Mouse (Mus musculus): ENCODE data around the gene Osm.
A peak's percentile ranks its signal among the peaks of the same experiment; 100 is the strongest.

Osm gene

DNA sequence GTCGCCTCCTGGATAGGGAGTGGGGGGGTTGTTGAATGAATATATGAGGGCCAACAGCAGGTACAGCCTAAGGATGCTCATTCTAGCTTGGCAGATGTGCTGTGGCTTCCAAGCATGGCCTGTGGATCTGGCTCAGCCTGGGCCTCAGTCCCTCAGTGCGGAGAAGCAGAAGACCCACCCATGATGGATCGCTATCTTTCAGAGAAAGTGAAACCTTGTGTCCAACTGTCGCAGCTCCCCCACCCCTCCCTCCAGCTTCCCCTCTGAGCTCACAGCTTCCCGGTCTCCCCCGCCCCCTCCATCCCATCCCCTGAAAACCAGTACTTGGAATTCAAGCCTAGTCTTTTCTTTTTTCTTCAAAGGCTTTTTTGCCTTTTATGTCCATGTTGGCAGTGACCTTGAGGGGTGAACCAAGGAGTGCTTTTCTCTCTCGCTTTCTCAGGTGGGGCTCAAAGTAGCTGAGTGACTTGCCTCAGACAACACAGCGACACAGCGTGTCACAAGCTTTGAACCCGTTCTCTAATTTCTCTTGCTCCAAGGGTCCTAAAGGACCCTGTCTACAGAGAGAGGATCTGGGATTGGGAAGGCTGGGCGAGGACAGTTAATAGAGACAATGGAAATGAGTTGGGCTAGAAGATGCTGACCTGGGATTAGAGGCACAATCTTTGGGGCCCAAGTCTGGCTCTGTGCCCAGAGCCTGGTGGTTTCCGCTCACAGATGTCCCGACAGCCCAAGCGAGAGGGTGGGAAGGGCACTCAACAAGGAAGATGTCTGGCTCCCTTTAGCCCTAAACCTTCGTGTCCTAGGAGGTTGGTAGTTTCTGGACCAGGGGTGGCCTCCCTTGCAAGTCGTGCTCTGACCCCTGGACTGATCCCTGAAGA lies at the start of gene Osm:
Gene Osm (plus strand): TSS at position 756 of the 881 bp plus-strand sequence.
- DNase-seq (ENCODE audit: low spot score in 2 of 2), result no peak

DNA sequence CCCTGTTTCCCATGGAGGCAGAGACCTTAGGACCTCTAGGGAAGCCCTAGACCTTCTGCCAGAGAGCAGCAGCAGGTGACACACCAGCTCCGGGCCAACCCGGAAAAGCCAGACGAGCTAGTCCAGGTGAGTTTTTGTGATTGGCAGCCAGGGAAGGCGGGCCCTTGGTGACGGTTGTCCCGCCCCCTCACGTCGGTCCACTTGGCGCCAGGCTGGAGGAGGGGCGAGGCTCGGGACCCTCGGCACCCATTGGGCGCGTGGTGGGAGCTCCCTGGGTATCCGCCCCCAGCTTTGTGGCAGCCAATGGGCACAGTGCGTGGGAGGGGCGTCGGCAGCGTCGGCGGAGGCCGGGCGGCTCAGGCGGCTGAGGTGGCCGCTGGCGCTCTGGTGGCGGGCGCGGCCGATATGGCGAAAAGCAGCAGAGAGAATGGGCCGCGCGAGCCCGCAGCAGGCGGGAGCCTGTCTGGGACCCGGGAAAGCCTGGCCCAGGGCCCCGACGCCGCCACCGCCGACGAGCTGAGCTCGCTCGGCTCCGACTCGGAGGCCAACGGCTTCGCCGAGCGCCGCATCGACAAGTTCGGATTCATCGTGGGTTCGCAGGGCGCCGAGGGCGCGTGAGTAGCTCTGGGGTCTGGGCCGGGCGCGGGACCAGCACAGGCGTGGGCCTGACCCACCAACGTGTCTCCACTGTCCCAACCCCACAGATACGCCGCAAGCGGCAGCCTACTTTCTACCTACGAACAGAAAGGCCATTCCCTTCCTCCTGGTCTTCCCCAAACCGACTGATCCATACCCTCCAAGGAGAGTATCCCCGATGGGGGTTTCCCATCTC lies 49.5 kb upstream of the Osm start, which contains the start of gene Tbc1d10a:
Gene Tbc1d10a (plus strand): TSS at position 304 of the 832 bp plus-strand sequence.
- DNase-seq (ENCODE audit: low spot score in 2 of 2), result peak; percentile 97

DNA sequence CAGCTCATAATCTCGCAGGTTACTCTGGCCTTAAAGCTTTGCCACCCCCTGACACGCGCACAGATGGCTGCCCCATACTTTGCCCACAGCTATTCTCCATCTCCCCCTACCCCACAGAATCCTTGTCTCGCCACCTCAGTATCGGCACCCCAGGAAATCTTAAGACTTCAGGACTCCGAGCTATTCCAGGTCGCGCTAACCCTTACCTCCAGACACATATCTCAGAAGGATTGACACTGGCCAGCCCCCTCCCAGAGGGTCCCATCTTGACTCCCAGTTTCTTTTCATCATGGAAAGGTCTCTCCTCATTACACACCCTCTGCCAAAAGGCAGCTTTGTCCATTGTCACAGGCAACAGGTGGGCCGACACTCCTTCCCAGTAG lies 48.9 kb upstream of the Osm start:
- no peak for DNase-seq (ENCODE audit: low spot score in 2 of 2)

DNA sequence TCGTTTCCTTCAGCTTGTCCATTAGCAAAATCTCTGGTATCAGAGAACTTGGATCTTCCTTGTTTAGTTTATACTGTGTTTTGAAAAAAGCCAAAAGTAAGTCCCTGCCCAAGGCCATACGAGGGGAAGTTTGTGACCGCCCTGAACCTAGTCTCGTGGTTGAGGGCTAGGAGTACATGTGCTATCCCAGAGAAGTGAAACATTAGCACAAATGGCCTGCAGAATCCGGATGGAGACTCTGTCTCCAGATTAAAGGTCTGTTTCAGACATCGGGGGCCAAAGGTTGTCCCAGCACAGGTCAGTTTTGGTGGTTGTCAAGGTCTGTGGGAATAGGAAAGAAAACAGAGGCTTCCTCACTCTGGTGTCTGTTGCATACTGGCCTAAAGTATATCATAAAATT lies 47.0 kb upstream of the Osm start:
- DNase-seq (ENCODE audit: low spot score in 2 of 2), result no peak

DNA sequence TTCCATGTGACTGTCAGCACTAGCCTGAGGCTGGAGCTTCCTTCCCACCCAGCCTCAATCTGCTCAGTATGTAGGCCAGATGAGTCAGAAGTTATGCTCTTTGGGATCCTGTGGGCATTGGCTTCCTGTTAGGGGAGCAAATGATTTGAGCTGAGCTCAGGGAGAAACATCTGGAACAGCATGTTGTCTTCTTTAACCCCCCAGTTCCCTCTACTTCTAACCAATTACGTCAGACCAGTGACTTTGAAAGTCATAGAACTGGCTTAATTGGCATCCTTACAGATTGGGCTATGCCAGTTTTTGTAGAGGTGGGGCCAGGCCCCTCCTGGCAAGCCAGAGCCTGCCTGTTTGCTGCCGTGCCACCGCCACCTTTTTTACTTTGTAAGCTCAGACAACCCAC lies 45.5 kb upstream of the Osm start:
- no peak for DNase-seq (ENCODE audit: low spot score in 2 of 2)

DNA sequence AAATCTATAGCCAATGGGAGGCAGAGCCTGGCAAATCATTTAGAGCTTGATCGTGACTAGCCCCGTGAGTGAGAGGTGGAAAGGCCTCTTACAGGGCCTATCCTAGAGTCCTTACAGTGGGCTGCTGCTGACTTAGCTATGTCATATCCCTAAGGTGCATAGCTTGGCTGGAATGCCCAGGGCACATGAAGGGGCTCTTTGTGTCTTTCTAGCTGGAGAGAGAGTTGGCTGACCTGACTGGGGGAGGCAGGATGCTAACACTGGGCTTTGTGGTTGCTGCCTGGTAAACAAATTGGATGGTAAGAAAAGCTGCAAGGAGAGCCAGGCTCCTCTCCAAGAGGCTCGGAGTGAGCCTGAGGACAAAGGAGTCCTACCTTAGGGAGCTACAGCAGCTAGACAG lies 43.5 kb upstream of the Osm start:
- DNase-seq (ENCODE audit: low spot score in 2 of 2), result no peak

DNA sequence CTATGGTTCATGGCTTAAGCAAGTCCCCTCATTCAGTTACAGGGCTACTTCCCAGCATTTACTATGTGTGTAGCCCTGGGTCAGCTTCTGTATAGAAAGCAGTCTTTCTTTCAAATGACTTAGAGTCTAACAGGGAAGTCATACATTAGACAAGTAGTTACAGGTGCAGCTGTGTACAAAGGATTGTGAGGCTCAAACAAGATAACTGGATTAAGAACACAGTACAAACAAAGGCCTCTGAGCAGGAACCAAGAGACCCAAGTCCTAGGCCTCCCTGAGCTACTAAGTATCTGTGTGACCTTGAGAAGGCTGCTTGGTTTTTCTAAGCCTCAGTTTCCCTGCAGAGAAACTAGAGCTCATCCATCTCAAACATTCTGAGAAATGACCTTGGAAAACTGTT lies 42.8 kb upstream of the Osm start:
- DNase-seq (ENCODE audit: low spot score in 2 of 2), result no peak

DNA sequence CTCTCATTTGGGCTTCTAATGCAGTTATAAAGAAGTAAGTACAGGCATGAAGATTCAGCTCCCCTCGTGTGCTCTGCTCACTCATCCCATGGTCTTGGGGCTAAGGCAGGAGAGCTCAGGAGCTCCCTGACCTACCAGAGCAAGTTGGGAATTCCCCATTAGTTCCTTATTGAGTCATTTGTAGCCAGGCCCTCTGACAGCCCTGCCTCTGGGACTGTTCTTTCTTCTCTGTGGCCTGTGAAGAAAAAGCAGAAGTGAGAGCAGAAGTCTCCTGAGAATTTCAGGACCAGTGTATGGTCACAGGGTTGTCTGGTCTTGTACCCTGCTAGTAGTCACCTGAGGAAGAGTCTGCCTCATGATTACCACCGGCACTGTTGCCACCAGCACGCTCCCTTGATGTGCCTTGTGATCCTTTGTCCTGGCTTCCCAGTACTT lies 40.6 kb upstream of the Osm start:
- no peak for DNase-seq (ENCODE audit: low spot score in 2 of 2)

DNA sequence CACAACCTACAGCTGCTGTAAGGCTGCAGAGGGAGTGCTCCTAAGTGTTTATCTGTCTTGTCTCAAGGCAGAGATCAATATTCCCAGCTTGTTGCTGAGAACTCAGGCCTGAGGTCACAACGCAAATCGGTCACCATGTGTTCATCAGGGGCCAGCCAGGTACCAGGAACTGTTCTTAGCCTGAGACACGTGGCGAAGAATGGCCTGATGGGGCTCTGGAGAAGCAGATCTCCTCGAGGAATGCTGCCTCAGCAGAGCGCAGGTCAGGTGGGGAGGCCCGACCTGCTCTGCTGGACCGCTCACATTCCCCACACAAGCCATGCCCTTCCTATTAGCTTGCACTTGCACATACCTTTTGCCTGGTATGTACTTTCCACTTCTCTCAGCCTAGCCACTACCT lies 39.6 kb upstream of the Osm start:
- no peak for DNase-seq (ENCODE audit: low spot score in 2 of 2)

DNA sequence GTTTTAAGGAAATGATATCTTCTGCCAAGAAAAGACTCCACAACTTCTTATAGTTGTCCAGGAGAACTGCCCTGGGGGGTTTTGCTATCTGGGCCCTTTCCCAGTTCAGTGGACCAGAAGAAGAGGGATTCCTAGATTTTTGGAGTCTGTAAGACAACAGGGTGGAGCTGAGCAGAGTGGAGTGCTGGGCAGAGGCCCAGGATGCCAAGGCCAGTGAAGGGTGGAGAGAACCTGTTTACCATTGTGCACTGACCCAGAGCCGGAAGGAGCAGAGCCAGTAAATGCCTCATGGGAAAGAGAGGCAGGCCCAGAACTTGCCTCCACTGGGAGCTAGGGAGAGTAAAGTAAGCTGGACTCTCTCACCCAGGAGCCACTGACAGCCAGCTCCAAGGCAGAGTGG lies 38.5 kb upstream of the Osm start:
- DNase-seq (ENCODE audit: low spot score in 2 of 2), result no peak

DNA sequence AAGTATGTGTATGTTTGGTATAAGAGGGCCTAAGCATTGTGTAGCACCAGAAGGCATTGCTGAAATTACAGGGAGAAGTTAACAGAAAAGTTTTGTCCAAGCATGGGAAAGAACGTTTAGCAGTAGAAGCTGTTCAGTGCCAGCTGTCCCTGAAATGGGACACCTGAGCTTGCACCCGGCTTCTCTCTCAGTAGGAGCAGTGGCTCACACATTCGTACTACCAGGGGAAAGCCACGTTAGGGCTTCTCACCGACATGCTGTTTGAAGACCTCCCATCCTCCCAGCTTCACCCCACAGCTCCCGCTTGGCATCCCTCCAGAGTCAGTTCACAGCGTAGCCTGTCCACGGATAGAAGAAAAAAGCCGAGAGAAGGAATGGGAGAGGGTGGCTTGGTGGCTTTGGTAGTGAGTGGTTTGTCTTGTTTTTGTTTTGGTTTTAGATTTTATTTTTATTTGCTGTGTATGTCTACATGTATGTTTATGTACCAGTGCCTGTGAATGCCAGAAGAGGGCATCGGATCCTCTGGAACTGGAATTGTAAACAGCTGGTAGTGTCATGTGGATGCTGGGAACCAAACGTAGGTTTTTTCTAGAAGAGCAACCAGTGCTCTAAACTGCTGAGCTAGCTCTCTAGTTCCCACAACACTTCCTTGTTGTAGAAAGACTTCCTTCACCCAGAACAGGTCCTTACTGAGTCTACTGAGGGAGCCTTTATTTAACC lies 34.1 kb upstream of the Osm start:
- no peak for DNase-seq (ENCODE audit: low spot score in 2 of 2)

DNA sequence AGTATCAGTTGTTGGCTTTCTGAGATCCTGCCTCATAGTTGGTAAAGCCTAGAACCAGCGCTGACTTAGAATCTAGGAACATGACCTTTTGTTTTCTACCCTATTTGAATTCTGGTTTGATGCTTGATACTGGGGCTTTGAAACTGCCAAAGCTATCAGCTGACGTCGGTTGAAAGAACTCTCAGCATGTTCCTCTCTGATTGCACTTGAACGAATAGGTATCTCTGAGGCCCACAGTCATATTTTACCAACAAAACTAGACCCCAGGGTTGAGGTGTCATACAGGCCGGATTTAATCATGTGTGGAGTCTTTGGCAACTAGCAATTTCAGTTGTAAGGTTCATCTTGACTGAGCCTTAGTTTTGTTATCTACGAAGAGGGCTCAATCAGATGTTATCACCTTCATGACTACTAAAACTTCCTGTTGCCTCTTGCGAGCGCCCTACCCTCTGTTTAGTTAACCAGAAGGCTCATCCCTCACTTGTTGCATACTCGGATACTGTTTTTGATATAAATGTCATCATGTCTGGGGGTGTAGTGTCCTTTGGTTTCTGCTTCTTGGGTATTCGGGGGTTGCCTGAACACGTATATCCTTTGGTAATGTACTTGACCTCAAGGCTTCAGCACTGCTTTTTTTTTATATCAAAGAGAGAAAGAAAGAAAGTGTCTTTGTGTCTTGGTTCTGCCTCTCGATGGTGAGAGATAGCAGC lies 33.1 kb upstream of the Osm start:
- no peak for DNase-seq (ENCODE audit: low spot score in 2 of 2)

DNA sequence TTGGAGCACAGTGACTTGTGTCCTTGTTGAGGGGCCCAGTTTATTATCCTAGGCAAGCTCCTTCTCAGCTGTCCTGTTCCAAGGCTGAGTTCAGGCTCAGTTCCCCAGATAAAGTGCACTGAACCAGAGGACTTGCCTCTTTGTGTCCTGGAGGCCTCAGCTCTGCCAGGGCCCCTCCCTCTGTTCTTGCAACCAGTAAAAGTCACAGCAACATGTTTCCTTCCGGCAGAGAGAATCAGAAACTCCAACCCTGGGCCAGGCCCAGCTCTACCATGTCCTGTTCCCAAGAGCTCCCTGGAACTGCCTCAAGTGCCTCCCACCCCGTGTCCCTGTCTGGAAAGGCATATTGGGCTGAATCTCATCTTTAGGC lies 32.5 kb upstream of the Osm start:
- DNase-seq (ENCODE audit: low spot score in 2 of 2), result no peak

DNA sequence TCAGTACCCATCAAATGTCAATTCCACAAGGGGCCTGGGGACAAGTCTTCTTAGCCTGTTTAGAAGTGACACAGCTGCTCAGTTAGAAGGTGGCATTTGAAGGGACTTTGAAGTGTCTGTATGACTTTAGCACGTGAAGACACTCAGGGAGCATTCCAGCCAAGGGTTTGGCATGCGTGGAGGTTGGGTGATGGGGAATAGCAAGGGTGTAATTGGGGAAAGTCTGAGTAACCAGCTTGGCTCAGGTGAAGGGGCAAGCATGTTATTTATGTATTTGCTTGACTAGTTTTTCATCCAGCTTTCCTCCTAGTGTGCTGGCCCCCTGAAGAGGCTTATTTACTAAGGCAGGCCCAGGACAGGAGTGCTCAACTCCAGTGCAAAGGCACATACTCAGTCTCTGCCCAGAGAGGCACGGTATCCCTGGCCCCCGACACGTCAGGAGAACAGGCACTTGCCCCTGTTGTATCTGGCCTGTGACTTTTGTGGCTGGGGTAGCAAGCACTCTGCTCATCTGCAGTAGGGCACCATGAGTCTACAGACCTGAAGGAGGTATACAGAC lies 31.0 kb upstream of the Osm start:
- no peak for DNase-seq (ENCODE audit: low spot score in 2 of 2)

DNA sequence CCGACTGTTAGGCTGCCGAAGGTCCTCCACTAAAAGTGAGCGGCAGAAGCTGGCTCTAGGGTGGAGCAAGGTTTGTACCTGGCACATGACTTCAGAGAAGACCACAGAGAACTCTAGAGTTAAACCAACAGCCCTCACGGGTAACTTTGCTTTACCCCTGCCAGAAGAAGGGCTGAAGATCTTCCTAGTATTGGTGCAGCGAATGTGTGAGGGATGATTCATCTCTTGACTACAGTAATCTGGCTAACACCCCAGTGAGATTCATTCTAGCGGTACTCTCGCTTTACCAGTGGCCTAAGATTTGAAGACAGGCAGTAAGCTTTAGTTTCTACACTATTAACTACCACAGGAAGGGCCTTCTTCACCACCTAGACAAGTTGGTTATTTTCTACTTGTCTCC lies 30.3 kb upstream of the Osm start:
- DNase-seq (ENCODE audit: low spot score in 2 of 2), result no peak

DNA sequence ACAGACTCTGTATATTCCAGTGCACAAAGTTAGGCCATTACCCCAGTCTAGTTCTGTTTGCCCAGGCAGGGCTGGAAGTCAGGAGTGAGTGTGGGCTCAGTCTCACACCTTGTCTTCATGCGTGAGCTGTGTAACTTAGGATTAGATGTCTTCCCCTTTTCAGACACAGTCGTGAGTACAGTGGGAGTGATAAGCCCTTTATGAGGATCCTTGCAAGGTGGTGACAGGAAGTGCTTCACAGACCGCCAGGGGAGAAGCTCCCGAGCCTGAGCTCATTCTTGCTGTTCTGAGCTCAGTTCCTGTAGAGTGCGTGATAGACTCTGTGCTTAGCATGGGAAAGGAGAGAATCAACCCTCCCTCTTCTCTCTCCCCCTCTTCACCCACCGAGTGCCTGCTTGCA lies 29.7 kb upstream of the Osm start:
- DNase-seq (ENCODE audit: low spot score in 2 of 2), result no peak

DNA sequence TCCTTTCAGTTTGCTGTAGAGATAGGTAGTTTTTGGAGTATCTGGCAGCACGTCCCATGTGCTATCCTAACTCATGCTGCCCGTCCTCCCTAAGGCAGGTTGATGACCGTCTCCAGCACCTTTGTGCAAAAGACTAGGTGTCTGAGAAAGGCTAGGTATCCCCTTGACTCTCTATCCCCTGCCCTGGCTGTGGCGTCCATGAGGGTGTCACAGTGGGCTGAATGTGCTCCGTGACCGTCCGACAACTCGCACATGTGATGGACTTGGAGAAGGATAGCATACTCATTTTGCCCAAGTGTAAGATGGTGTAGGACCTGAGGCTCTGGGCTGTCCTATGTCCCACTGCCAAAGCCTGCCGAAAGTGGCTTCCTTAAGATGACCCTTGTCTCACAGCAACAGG lies 28.6 kb upstream of the Osm start:
- DNase-seq (ENCODE audit: low spot score in 2 of 2), result no peak

DNA sequence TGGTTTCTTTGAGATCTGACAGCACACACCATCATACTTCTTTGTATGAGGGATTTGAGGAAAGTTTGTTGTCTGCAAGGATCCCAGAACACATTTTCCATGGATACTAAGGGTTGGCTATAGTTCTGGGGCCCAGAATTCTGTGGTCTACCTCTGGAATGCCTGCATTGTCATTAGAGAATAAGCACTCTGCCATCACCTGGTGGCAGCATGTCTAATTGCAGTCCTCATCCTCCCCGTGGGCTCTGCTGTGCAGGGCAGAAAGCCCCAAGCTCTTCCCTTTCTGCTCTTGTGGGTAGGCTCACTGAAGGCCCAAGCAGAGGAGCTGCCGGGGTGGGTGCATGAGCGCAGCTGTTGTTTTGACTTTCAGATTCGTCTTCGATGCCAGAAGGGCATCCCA lies 26.7 kb upstream of the Osm start:
- no peak for DNase-seq (ENCODE audit: low spot score in 2 of 2)

DNA sequence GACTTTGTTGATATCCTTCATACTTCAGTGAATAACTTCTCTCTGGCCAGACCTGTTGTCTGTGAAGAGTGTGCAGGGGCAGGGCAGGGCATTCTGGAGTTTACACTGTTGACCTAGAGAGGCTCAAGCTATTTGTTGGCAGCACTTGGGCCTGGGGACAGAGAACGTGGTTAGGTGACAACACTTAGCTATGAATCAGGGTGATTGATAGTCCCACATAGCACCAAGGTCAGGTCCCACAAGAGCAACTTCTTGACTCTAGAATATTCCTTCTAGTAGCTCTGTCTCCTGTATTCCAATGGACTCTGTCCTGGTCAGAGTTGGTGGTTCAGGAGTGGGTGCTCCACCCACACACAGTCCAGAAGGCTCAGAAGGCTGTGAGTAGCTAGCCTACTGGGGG lies 25.4 kb upstream of the Osm start:
- no peak for DNase-seq (ENCODE audit: low spot score in 2 of 2)

DNA sequence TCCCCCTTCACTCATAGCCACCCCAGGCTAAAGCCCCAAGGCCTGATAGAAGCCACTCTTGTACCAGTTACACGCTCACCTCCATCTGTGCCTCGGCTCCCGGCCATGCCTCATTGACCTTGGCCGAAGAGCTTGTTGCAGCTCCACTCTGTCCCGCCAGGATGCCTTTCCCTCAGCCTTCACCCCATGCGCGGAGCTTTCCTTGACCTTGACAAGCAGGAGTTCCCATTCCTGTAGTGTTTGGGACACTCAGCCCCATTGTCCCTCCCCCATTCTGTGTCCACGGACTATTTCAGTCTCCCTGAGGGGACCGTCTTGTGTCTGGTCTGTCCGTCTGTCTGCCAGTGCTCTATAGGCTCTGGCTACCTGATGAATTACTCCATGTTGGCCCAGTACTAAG lies 23.1 kb upstream of the Osm start:
- no peak for DNase-seq (ENCODE audit: low spot score in 2 of 2)

DNA sequence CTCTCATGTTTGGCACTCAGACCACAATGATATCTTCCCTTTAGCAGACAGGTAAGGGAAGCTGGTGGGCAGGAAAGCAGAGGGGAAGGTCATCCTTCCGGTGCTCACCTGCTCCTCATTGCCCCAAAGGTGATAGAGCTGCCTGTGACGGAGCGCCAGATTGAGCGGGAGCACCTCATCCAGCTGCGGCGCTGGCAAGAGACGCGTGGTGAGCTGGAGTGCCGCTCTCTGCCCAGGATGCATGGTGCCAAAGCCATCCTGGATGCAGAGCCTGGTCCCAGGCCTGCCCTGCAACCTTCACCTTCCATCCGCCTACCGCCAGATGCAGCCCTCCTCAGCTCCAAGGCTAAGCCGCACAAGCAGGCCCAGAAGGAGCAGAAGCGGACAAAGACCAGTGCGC lies 21.6 kb upstream of the Osm start:
- no peak for DNase-seq (ENCODE audit: low spot score in 2 of 2)
